Mouse (Mus musculus) E14TG2a.4 (cell line): ENCODE results near the gene Cdc42ep4.

ENCODE experiments used
- CTCF ChIP-seq: conservative IDR thresholded peaks from 2 replicates; pipeline ENCODE4 v1.5.1; 2014; ENCODE audit warnings: low read length
- POU5F1 ChIP-seq: IDR thresholded peaks from 2 replicates; pipeline ENCODE4 v1.6.1; 2014; ENCODE audit warnings: low read length, borderline replicate concordance

GRCm38 (mm10) chr11:113683957-113684706 lies 67.5 kb downstream of the Cdc42ep4 start, which contains the start of the genes Fam104a and D11Wsu47e:
- TF ChIP-seq CTCF: no peak
- no peak for TF ChIP-seq POU5F1
